Mouse (Mus musculus): ENCODE results near the gene Krba1. TPM values are rescaled to one million over a fixed set of nuclear protein-coding genes. Genes with fewer than 3 reads are reported as not detected.

The Krba1 gene
- polyA plus RNA-seq, 1 experiment from 2014 or later: 16.5 TPM

GRCm38 (mm10) chr6:48437679-48438376 lies 42.4 kb downstream of the Krba1 start:
- 49% methylated on average over 35 of the region's 35 CpGs for WGBS
- Histone ChIP-seq H3K4me2 (ENCODE audit: low read length) (peak overlapping the region; percentile 61), H3K9ac (ENCODE audit: low read length) (no peak overlapping the region), H3K9me3 (ENCODE audit: control insufficient read depth, low read length) (no peaks in the 10 kb centered on the region), H3K4me1 (ENCODE audit: control insufficient read depth in 2 of 2, insufficient read depth in 2 of 2, low read length in 2 of 2) (peaks cover 20 to 59% of the 10 kb centered on the region in 2 experiments; a peak in 3 of 4 replicates), H3K27me3 (ENCODE audit: control insufficient read depth, insufficient read depth, low read length) (peaks cover 21% of the 10 kb centered on the region), H3K36me3 (ENCODE audit: control insufficient read depth, insufficient read depth, low read length) (peaks cover 58% of the 10 kb centered on the region), H3K27ac (replicated peaks in 1 of 2; ENCODE audit: control insufficient read depth in 1 of 2, insufficient read depth in 1 of 2, low read depth in 2 of 2, low read length in 2 of 2) (no peak overlapping the region), H3K4me3 (ENCODE audit: control insufficient read depth in 1 of 2, insufficient read depth in 1 of 2, low read depth in 1 of 2, low read length in 2 of 2) (peak overlapping the region; percentile 1 to 23; a peak in 3 of 4 replicates)
- no peak for ATAC-seq (ENCODE audit: insufficient number of reproducible peaks, insufficient read depth, low FRiP score, low read depth)

DNA sequence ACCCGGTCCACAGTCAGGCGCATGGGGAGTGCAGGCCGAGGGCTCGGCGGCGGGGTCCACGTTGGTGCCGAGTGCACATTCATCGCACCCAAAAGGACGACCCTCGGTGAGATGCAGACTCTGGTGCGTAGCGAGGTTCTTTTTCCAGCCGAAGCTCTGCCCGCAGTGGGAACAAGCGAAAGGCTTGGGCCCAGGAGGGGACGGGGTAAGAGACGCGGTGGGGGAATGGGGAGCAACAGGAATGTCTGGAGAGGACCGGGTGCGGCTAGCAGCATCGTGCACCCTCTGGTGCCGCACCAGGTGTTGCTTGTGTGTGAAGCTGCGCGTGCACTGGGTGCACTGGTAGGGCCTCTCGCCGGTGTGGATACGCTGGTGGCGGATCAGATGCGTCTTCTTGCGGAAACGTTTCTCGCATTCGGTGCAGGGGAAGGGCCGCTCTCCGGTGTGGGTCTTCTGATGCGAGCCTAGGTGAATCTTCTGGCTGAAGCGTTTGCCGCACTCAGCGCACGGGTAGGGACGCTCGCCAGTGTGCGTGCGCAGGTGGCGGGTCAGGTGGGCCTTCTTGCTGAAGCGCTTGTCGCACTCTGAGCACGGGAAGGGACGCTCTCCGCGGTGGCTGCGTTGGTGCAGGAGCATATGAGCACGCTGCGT lies 43.2 kb downstream of the Krba1 start:
- Histone ChIP-seq H3K4me3 (ENCODE audit: control insufficient read depth in 1 of 2, insufficient read depth in 1 of 2, low read depth in 1 of 2, low read length in 2 of 2) (peak overlapping the region; percentile 10 to 23), H3K27ac (replicated peaks in 1 of 2; ENCODE audit: control insufficient read depth in 1 of 2, insufficient read depth in 1 of 2, low read depth in 2 of 2, low read length in 2 of 2) (no peak overlapping the region), H3K9ac (ENCODE audit: low read length) (no peak overlapping the region), H3K27me3 (ENCODE audit: control insufficient read depth, insufficient read depth, low read length) (peaks cover 21% of the 10 kb centered on the region), H3K4me1 (ENCODE audit: control insufficient read depth in 2 of 2, insufficient read depth in 2 of 2, low read length in 2 of 2) (peaks cover 21 to 58% of the 10 kb centered on the region in 2 experiments), H3K36me3 (ENCODE audit: control insufficient read depth, insufficient read depth, low read length) (peaks cover 62% of the 10 kb centered on the region), H3K4me2 (ENCODE audit: low read length) (peak overlapping the region; percentile 61), H3K9me3 (ENCODE audit: control insufficient read depth, low read length) (no peaks in the 10 kb centered on the region)
- ATAC-seq (ENCODE audit: insufficient number of reproducible peaks, insufficient read depth, low FRiP score, low read depth): no peak
- 31% methylated on average over 55 of the region's 55 CpGs for WGBS

GRCm38 (mm10) chr6:48439654-48440053 lies 44.3 kb downstream of the Krba1 start:
- ATAC-seq (ENCODE audit: insufficient number of reproducible peaks, insufficient read depth, low FRiP score, low read depth): no peak
- H3K27me3 ChIP-seq (ENCODE audit: control insufficient read depth, insufficient read depth, low read length): peaks cover 21% of the 10 kb centered on the region
- H3K9me3 ChIP-seq (ENCODE audit: control insufficient read depth, low read length): no peaks in the 10 kb centered on the region
- H3K4me1 ChIP-seq (ENCODE audit: control insufficient read depth in 2 of 2, insufficient read depth in 2 of 2, low read length in 2 of 2): peaks cover 23 to 59% of the 10 kb centered on the region in 2 experiments
- peaks cover 62% of the 10 kb centered on the region for H3K36me3 ChIP-seq (ENCODE audit: control insufficient read depth, insufficient read depth, low read length)
- no peak overlapping the region for H3K4me3 ChIP-seq (ENCODE audit: control insufficient read depth in 1 of 2, insufficient read depth in 1 of 2, low read depth in 1 of 2, low read length in 2 of 2)
- no peak overlapping the region for H3K4me2 ChIP-seq (ENCODE audit: low read length)
- no peak overlapping the region for H3K27ac ChIP-seq (replicated peaks in 1 of 2; ENCODE audit: control insufficient read depth in 1 of 2, insufficient read depth in 1 of 2, low read depth in 2 of 2, low read length in 2 of 2)
- no peak overlapping the region for H3K9ac ChIP-seq (ENCODE audit: low read length)

- Histone ChIP-seq H3K4me3 (ENCODE audit: control insufficient read depth in 1 of 2, insufficient read depth in 1 of 2, low read depth in 1 of 2, low read length in 2 of 2) (no peak overlapping the region), H3K9me3 (ENCODE audit: control insufficient read depth, low read length) (no peaks in the 10 kb centered on the region), H3K4me1 (ENCODE audit: control insufficient read depth in 2 of 2, insufficient read depth in 2 of 2, low read length in 2 of 2) (peaks cover 22 to 55% of the 10 kb centered on the region in 2 experiments), H3K9ac (ENCODE audit: low read length) (no peak overlapping the region), H3K27ac (replicated peaks in 1 of 2; ENCODE audit: control insufficient read depth in 1 of 2, insufficient read depth in 1 of 2, low read depth in 2 of 2, low read length in 2 of 2) (peak overlapping the region in 1 of 2 experiments; percentile 28; a peak in 1 of 4 replicates), H3K27me3 (ENCODE audit: control insufficient read depth, insufficient read depth, low read length) (peaks cover 21% of the 10 kb centered on the region), H3K4me2 (ENCODE audit: low read length) (no peak overlapping the region), H3K36me3 (ENCODE audit: control insufficient read depth, insufficient read depth, low read length) (peaks cover 62% of the 10 kb centered on the region)
- ATAC-seq (ENCODE audit: insufficient number of reproducible peaks, insufficient read depth, low FRiP score, low read depth): no peak
- 50% methylated on average over 14 of the region's 14 CpGs for WGBS
Observed at GRCm38 (mm10) chr6:48440306-48441014, 45.1 kb downstream of the Krba1 start.

DNA sequence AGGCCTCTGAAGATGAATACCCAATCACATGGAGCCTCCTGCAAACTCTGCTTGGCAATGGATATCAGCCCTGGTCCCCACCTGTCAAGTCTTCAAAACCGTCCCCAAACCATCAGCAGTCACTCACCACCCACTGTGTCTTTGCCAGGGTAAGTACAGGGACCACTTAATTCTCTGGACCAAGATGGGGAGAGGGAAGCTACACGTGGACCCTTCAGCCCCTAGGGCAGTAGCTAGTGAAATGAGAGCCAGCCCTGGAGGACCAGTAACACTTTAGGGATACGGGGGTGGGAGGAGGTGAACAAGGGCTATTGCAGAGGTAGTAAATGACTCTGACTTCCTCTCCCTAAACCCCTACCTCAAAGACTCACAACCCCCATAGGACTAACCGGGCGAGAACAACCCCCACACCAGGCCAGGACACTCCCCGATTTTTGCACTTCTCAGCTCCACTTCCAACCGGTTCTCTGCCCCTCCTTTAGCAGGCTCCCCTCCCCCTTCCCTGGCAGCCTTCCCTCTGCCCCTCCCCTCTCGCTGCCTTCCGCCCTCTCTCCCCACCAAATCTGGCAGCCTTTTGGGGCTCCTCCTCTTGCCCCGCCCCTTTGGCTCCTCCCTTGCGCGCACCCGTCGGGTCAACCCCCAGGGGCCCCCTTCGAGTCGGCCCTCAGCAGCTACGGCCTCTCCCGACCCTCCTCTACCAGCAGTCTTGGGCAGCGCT lies 48.4 kb downstream of the Krba1 start:
- H3K36me3 ChIP-seq (ENCODE audit: control insufficient read depth, insufficient read depth, low read length): peaks cover 42% of the 10 kb centered on the region
- peak overlapping the region; percentile 87 to 94 for H3K27ac ChIP-seq (replicated peaks in 1 of 2; ENCODE audit: control insufficient read depth in 1 of 2, insufficient read depth in 1 of 2, low read depth in 2 of 2, low read length in 2 of 2)
- 2% methylated on average over 19 of the region's 19 CpGs for WGBS
- peak overlapping the region; percentile 51 to 89 for H3K4me3 ChIP-seq (ENCODE audit: control insufficient read depth in 1 of 2, insufficient read depth in 1 of 2, low read depth in 1 of 2, low read length in 2 of 2)
- H3K27me3 ChIP-seq (ENCODE audit: control insufficient read depth, insufficient read depth, low read length): peaks cover 8% of the 10 kb centered on the region
- no peaks in the 10 kb centered on the region for H3K9me3 ChIP-seq (ENCODE audit: control insufficient read depth, low read length)
- peak; percentile 88 for ATAC-seq (ENCODE audit: insufficient number of reproducible peaks, insufficient read depth, low FRiP score, low read depth)
- H3K4me2 ChIP-seq (ENCODE audit: low read length): peak overlapping the region; percentile 93
- H3K9ac ChIP-seq (ENCODE audit: low read length): peak overlapping the region; percentile 94
- peaks cover 21 to 38% of the 10 kb centered on the region in 2 experiments for H3K4me1 ChIP-seq (ENCODE audit: control insufficient read depth in 2 of 2, insufficient read depth in 2 of 2, low read length in 2 of 2)

DNA sequence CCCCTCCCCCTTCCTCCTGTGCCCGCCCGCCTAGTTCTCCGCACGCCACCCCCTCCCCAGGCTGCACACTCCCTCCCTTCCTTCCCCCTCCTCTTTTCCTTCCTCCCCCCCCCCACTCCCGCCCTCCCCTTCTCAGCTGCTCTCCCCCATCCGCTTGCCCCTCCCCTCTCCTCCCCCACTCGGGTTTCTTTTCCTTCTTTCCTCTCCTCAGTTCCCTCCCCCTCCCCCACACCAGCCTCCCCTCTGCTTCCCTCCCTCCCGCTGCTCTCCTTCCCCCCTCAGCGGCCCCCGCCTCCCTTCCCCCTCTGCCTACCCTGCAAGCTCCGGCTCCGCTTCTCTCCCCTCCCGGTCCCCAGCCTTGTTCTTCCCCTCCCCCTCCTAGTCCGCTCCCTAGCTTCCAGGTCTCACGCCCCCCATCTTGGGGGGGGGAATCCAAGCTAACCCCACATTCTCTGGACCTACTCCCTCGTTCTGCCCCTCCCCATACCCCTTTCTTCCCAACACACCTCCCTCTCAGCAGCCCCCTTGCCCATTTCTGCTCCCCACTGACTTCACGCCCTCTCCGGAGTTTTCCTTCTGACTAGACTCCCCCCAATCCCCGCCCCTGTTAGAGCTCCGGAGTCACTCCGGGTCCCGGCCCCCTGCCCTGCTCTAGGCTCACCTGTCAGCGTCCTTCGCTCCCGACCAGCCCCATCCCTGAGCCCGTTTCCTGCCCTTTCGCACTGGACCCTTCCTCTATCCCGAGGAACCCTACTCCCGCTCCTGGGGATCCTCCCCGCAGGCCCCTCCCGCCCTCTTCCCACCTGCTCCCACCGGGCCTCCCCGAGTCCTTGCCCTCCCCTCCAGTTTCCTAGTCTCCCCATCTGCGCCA lies 49.2 kb downstream of the Krba1 start:
- Histone ChIP-seq H3K4me2 (ENCODE audit: low read length) (peak overlapping the region; percentile 93), H3K27me3 (ENCODE audit: control insufficient read depth, insufficient read depth, low read length) (peaks cover 2% of the 10 kb centered on the region; the same call in 1 of the 2 replicates), H3K9me3 (ENCODE audit: control insufficient read depth, low read length) (no peaks in the 10 kb centered on the region), H3K27ac (replicated peaks in 1 of 2; ENCODE audit: control insufficient read depth in 1 of 2, insufficient read depth in 1 of 2, low read depth in 2 of 2, low read length in 2 of 2) (peak overlapping the region; percentile 83 to 94), H3K4me1 (ENCODE audit: control insufficient read depth in 2 of 2, insufficient read depth in 2 of 2, low read length in 2 of 2) (peaks cover 16 to 31% of the 10 kb centered on the region in 2 experiments), H3K9ac (ENCODE audit: low read length) (peak overlapping the region; percentile 94), H3K36me3 (ENCODE audit: control insufficient read depth, insufficient read depth, low read length) (peaks cover 35% of the 10 kb centered on the region), H3K4me3 (ENCODE audit: control insufficient read depth in 1 of 2, insufficient read depth in 1 of 2, low read depth in 1 of 2, low read length in 2 of 2) (peak overlapping the region; percentile 89)
- WGBS: 1% methylated on average over 31 of the region's 34 CpGs
- ATAC-seq (ENCODE audit: insufficient number of reproducible peaks, insufficient read depth, low FRiP score, low read depth): peak; percentile 58
